Mouse (Mus musculus) stomach, postnatal 0 days (tissue): ENCODE measurements at regions not wholly inside any gene's neighbourhood (a gene's known extent, or its start where the extent isn't known, plus 50 kb on each side); places are given as distances from the start of the nearest gene placed in this dataset.

Source experiments
- CTCF ChIP-seq: IDR thresholded peaks from 2 replicates; pipeline ENCODE4 v1.5.1; 2016; ENCODE audit warnings: antibody characterized with exemption, low read depth, mild to moderate bottlenecking, moderate library complexity
- EP300 ChIP-seq: optimal IDR thresholded peaks from 2 replicates; pipeline ENCODE3; 2016; ENCODE audit warnings: antibody characterized with exemption

DNA sequence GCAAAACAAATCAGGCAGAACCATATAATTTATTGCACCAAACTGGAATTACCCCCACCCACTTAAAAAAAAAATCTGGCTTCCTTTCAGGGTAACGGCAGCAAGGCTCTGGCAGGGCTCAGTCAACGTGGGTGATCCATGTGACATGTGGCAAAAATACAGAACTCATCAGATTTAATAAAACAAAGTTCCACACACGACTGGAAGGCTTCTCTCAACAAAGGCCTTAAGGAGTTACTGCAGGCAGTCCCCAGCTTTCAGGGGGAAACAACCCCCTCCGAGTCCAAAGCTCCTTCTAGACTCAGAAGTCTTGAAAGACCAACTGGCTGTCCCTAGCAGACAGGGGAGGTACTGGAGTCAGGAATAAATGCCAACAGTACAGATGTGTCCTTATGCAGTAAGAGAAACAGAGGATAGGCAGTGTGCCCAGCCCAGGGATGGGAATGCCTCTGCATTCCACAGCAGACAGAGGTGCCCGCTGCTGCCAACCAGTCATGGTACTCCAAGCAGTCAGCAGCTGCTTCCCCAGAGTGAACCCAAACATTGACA is 244.0 kb upstream of the Nt5e start:
- TF ChIP-seq CTCF (no peak), EP300 (no peak)
